Mouse (Mus musculus) brain, embryonic 14.5 days (tissue): ENCODE data around the gene Pde4dip.

Source experiments
- CTCF ChIP-seq: fragments of 200-500 bp; IDR thresholded peaks from 2 replicates; pipeline ENCODE4 v1.5.1; 2012; ENCODE audit warnings: inconsistent platforms, mild to moderate bottlenecking, moderate library complexity, borderline replicate concordance; ENCODE audit not compliant: insufficient read depth, insufficient read length; ENCODE audit errors: extremely low read depth
- POLR2A ChIP-seq: fragments of 200-500 bp; IDR thresholded peaks from 2 replicates; pipeline ENCODE4 v1.6.1; 2012; ENCODE audit warnings: mild to moderate bottlenecking, inconsistent platforms, borderline replicate concordance; ENCODE audit not compliant: poor library complexity, insufficient read depth, insufficient read length, severe bottlenecking; ENCODE audit errors: extremely low read depth

DNA sequence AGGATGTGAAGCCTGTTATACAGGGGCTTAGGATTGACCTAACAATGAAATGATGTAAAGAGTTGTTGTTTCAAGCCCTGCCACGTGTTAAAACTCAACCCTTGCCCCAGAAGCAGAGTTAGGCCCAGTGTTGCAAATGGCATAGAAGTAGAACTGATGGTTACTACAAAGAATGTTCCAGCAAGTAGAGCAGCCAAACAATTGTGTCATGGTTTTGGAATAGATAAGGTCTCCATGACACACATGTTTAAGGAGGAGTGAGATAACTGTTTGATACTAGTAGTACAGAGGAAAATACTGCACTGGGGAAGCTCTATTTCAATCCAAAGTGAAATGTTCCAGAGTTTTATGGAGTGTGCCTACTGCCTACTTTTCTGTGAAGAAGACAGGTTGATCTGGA is 240.0 kb downstream of the Pde4dip start:
- TF ChIP-seq CTCF (no peak), POLR2A (no peak)
